Mouse (Mus musculus): ENCODE data around the gene Eipr1. TPM values are rescaled to one million over a fixed set of nuclear protein-coding genes. Genes with fewer than 3 reads are reported as not detected.

Eipr1 gene
- polyA plus RNA-seq, 1 experiment from 2014 or later: 43.0 TPM

- DNase-seq (ENCODE audit: low spot score, missing footprints) (peak; percentile 95), ATAC-seq (ENCODE audit: low FRiP score) (peak; percentile 71)
- Histone ChIP-seq H3K4me2 (peak overlapping the region; percentile 9; the same call in 1 of the 2 replicates), H3K27me3 (ENCODE audit: control insufficient read depth, insufficient read depth, low read length) (no peaks in the 10 kb centered on the region), H3K9ac (ENCODE audit: low read length) (no peak overlapping the region; the same call in 1 of the 2 replicates), H3K4me3 (ENCODE audit: low read depth, low read length) (no peak overlapping the region), H3K36me3 (ENCODE audit: control insufficient read depth, insufficient read depth, low read length) (no peaks in the 10 kb centered on the region), H3K9me3 (ENCODE audit: control insufficient read depth, low read length) (no peaks in the 10 kb centered on the region), H3K27ac (ENCODE audit: low read depth, low read length) (peak overlapping the region; percentile 75), H3K4me1 (ENCODE audit: control insufficient read depth, insufficient read depth, low read length) (peaks cover 31% of the 10 kb centered on the region)
- WGBS: 6% methylated on average over 3 of the region's 3 CpGs
Measured at GRCm38 (mm10) chr12:28817891-28818290, 66.3 kb downstream of the Eipr1 start.

GRCm38 (mm10) chr12:28823518-28823917, 71.9 kb downstream of the Eipr1 start:
- H3K36me3 ChIP-seq (ENCODE audit: control insufficient read depth, insufficient read depth, low read length): no peaks in the 10 kb centered on the region
- no peak overlapping the region for H3K4me2 ChIP-seq
- no peak overlapping the region for H3K9ac ChIP-seq (ENCODE audit: low read length)
- 89% methylated on average over 7 of the region's 7 CpGs for WGBS
- DNase-seq (ENCODE audit: low spot score, missing footprints): peak; percentile 69
- no peaks in the 10 kb centered on the region for H3K27me3 ChIP-seq (ENCODE audit: control insufficient read depth, insufficient read depth, low read length)
- ATAC-seq (ENCODE audit: low FRiP score): no peak
- no peak overlapping the region for H3K4me3 ChIP-seq (ENCODE audit: low read depth, low read length)
- no peak overlapping the region for H3K27ac ChIP-seq (ENCODE audit: low read depth, low read length)
- H3K9me3 ChIP-seq (ENCODE audit: control insufficient read depth, low read length): no peaks in the 10 kb centered on the region
- peaks cover 7% of the 10 kb centered on the region for H3K4me1 ChIP-seq (ENCODE audit: control insufficient read depth, insufficient read depth, low read length)

- Histone ChIP-seq H3K27ac (ENCODE audit: low read depth, low read length) (no peak overlapping the region), H3K9ac (ENCODE audit: low read length) (no peak overlapping the region), H3K4me1 (ENCODE audit: control insufficient read depth, insufficient read depth, low read length) (0 out of 2 replicates have a peak, but pooled peaks cover 2% of the 10 kb centered on the region), H3K4me2 (no peak overlapping the region), H3K27me3 (ENCODE audit: control insufficient read depth, insufficient read depth, low read length) (no peaks in the 10 kb centered on the region), H3K9me3 (ENCODE audit: control insufficient read depth, low read length) (no peaks in the 10 kb centered on the region), H3K36me3 (ENCODE audit: control insufficient read depth, insufficient read depth, low read length) (no peaks in the 10 kb centered on the region), H3K4me3 (ENCODE audit: low read depth, low read length) (no peak overlapping the region)
- no peak for ATAC-seq (ENCODE audit: low FRiP score)
- DNase-seq (ENCODE audit: low spot score, missing footprints): peak; percentile 81
- 92% methylated on average over 3 of the region's 3 CpGs for whole genome bisulfite sequencing
Measured at GRCm38 (mm10) chr12:28829502-28829901, 77.9 kb downstream of the Eipr1 start.

- H3K9me3 ChIP-seq (ENCODE audit: control insufficient read depth, low read length): no peaks in the 10 kb centered on the region
- no peaks in the 10 kb centered on the region for H3K27me3 ChIP-seq (ENCODE audit: control insufficient read depth, insufficient read depth, low read length)
- H3K36me3 ChIP-seq (ENCODE audit: control insufficient read depth, insufficient read depth, low read length): no peaks in the 10 kb centered on the region
- no peak overlapping the region for H3K9ac ChIP-seq (ENCODE audit: low read length)
- DNase-seq (ENCODE audit: low spot score, missing footprints) (peak; percentile 80), ATAC-seq (ENCODE audit: low FRiP score) (no peak)
- H3K4me3 ChIP-seq (ENCODE audit: low read depth, low read length): no peak overlapping the region
- H3K4me2 ChIP-seq: no peak overlapping the region
- H3K27ac ChIP-seq (ENCODE audit: low read depth, low read length): no peak overlapping the region
- 85% methylated on average over 3 of the region's 3 CpGs for WGBS
- H3K4me1 ChIP-seq (ENCODE audit: control insufficient read depth, insufficient read depth, low read length): 0 out of 2 replicates have a peak, but pooled peaks cover 2% of the 10 kb centered on the region
Measured at GRCm38 (mm10) chr12:28830471-28830870, 78.9 kb downstream of the Eipr1 start.

GRCm38 (mm10) chr12:28831066-28831733, 79.6 kb downstream of the Eipr1 start:
- H3K4me3 ChIP-seq (ENCODE audit: low read depth, low read length): no peak overlapping the region
- DNase-seq (ENCODE audit: low spot score, missing footprints) (peak; percentile 83), ATAC-seq (ENCODE audit: low FRiP score) (0 out of 2 replicates have a peak, but pooled peaks have one; percentile 30)

GRCm38 (mm10) chr12:28834266-28834665, 82.7 kb downstream of the Eipr1 start:
- Histone ChIP-seq H3K27me3 (ENCODE audit: control insufficient read depth, insufficient read depth, low read length) (no peaks in the 10 kb centered on the region), H3K9ac (ENCODE audit: low read length) (no peak overlapping the region), H3K9me3 (ENCODE audit: control insufficient read depth, low read length) (no peaks in the 10 kb centered on the region), H3K27ac (ENCODE audit: low read depth, low read length) (no peak overlapping the region), H3K4me1 (ENCODE audit: control insufficient read depth, insufficient read depth, low read length) (no peaks in the 10 kb centered on the region), H3K4me3 (ENCODE audit: low read depth, low read length) (no peak overlapping the region), H3K4me2 (no peak overlapping the region), H3K36me3 (ENCODE audit: control insufficient read depth, insufficient read depth, low read length) (no peaks in the 10 kb centered on the region)
- 85% methylated on average over 6 of the region's 6 CpGs for WGBS
- ATAC-seq (ENCODE audit: low FRiP score) (no peak), DNase-seq (ENCODE audit: low spot score, missing footprints) (peak; percentile 78)

More at GRCm38 (mm10) chr12:28831066-28831733, 79.6 kb downstream of the Eipr1 start:
- Histone ChIP-seq H3K27ac (ENCODE audit: low read depth, low read length) (no peak overlapping the region), H3K9ac (ENCODE audit: low read length) (no peak overlapping the region), H3K36me3 (ENCODE audit: control insufficient read depth, insufficient read depth, low read length) (no peaks in the 10 kb centered on the region), H3K4me1 (ENCODE audit: control insufficient read depth, insufficient read depth, low read length) (0 out of 2 replicates have a peak, but pooled peaks cover 2% of the 10 kb centered on the region), H3K27me3 (ENCODE audit: control insufficient read depth, insufficient read depth, low read length) (no peaks in the 10 kb centered on the region), H3K9me3 (ENCODE audit: control insufficient read depth, low read length) (no peaks in the 10 kb centered on the region), H3K4me2 (no peak overlapping the region)
- 48% methylated on average over 7 of the region's 7 CpGs for WGBS

- no peak overlapping the region for H3K4me2 ChIP-seq
- DNase-seq (ENCODE audit: low spot score, missing footprints) (peak; percentile 26), ATAC-seq (ENCODE audit: low FRiP score) (no peak)
- H3K4me3 ChIP-seq (ENCODE audit: low read depth, low read length): no peak overlapping the region
- 90% methylated on average over 3 of the region's 3 CpGs for WGBS
- no peaks in the 10 kb centered on the region for H3K36me3 ChIP-seq (ENCODE audit: control insufficient read depth, insufficient read depth, low read length)
- no peak overlapping the region for H3K9ac ChIP-seq (ENCODE audit: low read length)
- no peaks in the 10 kb centered on the region for H3K4me1 ChIP-seq (ENCODE audit: control insufficient read depth, insufficient read depth, low read length)
- no peaks in the 10 kb centered on the region for H3K9me3 ChIP-seq (ENCODE audit: control insufficient read depth, low read length)
- no peaks in the 10 kb centered on the region for H3K27me3 ChIP-seq (ENCODE audit: control insufficient read depth, insufficient read depth, low read length)
- no peak overlapping the region for H3K27ac ChIP-seq (ENCODE audit: low read depth, low read length)
Measured at GRCm38 (mm10) chr12:28835683-28836082, 84.1 kb downstream of the Eipr1 start.

GRCm38 (mm10) chr12:28838268-28838667, 86.7 kb downstream of the Eipr1 start:
- H3K27me3 ChIP-seq (ENCODE audit: control insufficient read depth, insufficient read depth, low read length): no peaks in the 10 kb centered on the region

GRCm38 (mm10) chr12:28838971-28839370, 87.4 kb downstream of the Eipr1 start:
- DNase-seq (ENCODE audit: low spot score, missing footprints) (no peak), ATAC-seq (ENCODE audit: low FRiP score) (no peak)
- H3K9ac ChIP-seq (ENCODE audit: low read length): no peak overlapping the region
- no peak overlapping the region for H3K4me3 ChIP-seq (ENCODE audit: low read depth, low read length)
- H3K27me3 ChIP-seq (ENCODE audit: control insufficient read depth, insufficient read depth, low read length): no peaks in the 10 kb centered on the region
- H3K27ac ChIP-seq (ENCODE audit: low read depth, low read length): no peak overlapping the region
- no peaks in the 10 kb centered on the region for H3K4me1 ChIP-seq (ENCODE audit: control insufficient read depth, insufficient read depth, low read length)
- no peaks in the 10 kb centered on the region for H3K9me3 ChIP-seq (ENCODE audit: control insufficient read depth, low read length)
- no peak overlapping the region for H3K4me2 ChIP-seq
- H3K36me3 ChIP-seq (ENCODE audit: control insufficient read depth, insufficient read depth, low read length): no peaks in the 10 kb centered on the region
- WGBS: 97% methylated on average over 7 of the region's 7 CpGs

More at GRCm38 (mm10) chr12:28838268-28838667, 86.7 kb downstream of the Eipr1 start:
- H3K27ac ChIP-seq (ENCODE audit: low read depth, low read length): no peak overlapping the region
- no peak overlapping the region for H3K9ac ChIP-seq (ENCODE audit: low read length)
- ATAC-seq (ENCODE audit: low FRiP score) (no peak), DNase-seq (ENCODE audit: low spot score, missing footprints) (no peak)
- H3K4me3 ChIP-seq (ENCODE audit: low read depth, low read length): no peak overlapping the region
- H3K9me3 ChIP-seq (ENCODE audit: control insufficient read depth, low read length): no peaks in the 10 kb centered on the region
- no peak overlapping the region for H3K4me2 ChIP-seq
- no peaks in the 10 kb centered on the region for H3K36me3 ChIP-seq (ENCODE audit: control insufficient read depth, insufficient read depth, low read length)
- 77% methylated on average over 4 of the region's 4 CpGs for WGBS
- no peaks in the 10 kb centered on the region for H3K4me1 ChIP-seq (ENCODE audit: control insufficient read depth, insufficient read depth, low read length)
